Mouse (Mus musculus) gastrocnemius, postnatal 36 days (tissue): ENCODE measurements around the gene Wdr82. TPM values are rescaled to one million over a fixed set of nuclear protein-coding genes. Genes with fewer than 3 reads are reported as not detected.

Source experiments
- DNase-seq, 2 experiments: peaks; one replicate each; pipeline ENCODE4 v3.0.0; 2022
- intact Hi-C: fragments of 180-260 bp; cut with DNase I; formaldehyde crosslinking; loops from one replicate; pipeline ENCODE4 v1.15.1; 2025
- total RNA-seq, 2 experiments: library from RNA; stranded (reverse); gene quantifications; 2 replicates each; pipeline ENCODE4 v1.2.3; 2021

Gene Wdr82
- total RNA-seq, 2 experiments from 2014 or later, result 18.4 to 20.3 TPM

GRCm38 (mm10) chr9:106212594-106212981, 41.9 kb downstream of the Wdr82 start:
- intact Hi-C loops, result loop anchor here (5.0 to 10.0 kb wide), 2 partner anchors 55 to 212 kb away; partner anchors contain the start of genes Glyctk and Rpl29
- DNase-seq, result no peak

GRCm38 (mm10) chr9:106215341-106216125, 44.8 kb downstream of the Wdr82 start:
- intact Hi-C loops, result loop anchor here (10.0 kb wide), 1 partner anchor 209 kb away; the partner anchor contains the start of gene Rpl29
- no peak for DNase-seq

- intact Hi-C loops, result loop anchor here (10.0 kb wide), 1 partner anchor 208 kb away; the partner anchor contains the start of gene Rpl29
- no peak for DNase-seq
Observed at GRCm38 (mm10) chr9:106216971-106217370, 46.2 kb downstream of the Wdr82 start.

GRCm38 (mm10) chr9:106220894-106221523, 50.3 kb downstream of the Wdr82 start:
- no peak for DNase-seq
- intact Hi-C loops, result no loop called here

GRCm38 (mm10) chr9:106222261-106222851, 51.6 kb downstream of the Wdr82 start, which contains the start of gene Tlr9:
Gene Tlr9, plus strand, starts transcription at chr9:106222598.
- intact Hi-C loops, result no loop called here

GRCm38 (mm10) chr9:106222994-106223393, 52.3 kb downstream of the Wdr82 start:
- DNase-seq, result no peak
- intact Hi-C loops, result no loop called here

More at GRCm38 (mm10) chr9:106222261-106222851, 51.6 kb downstream of the Wdr82 start, which contains the start of gene Tlr9:
- no peak for DNase-seq

- intact Hi-C loops, result no loop called here
- no peak for DNase-seq
Observed at GRCm38 (mm10) chr9:106225469-106226150, 54.9 kb downstream of the Wdr82 start.

- no peak for DNase-seq
Observed at GRCm38 (mm10) chr9:106226151-106226682, 55.5 kb downstream of the Wdr82 start.

GRCm38 (mm10) chr9:106227790-106228429, 57.2 kb downstream of the Wdr82 start:
- no peak for DNase-seq
- intact Hi-C loops, result no loop called here

More at GRCm38 (mm10) chr9:106226151-106226682, 55.5 kb downstream of the Wdr82 start:
- intact Hi-C loops, result no loop called here

- intact Hi-C loops, result no loop called here
- DNase-seq, result no peak
Observed at GRCm38 (mm10) chr9:106230051-106230733, 59.5 kb downstream of the Wdr82 start.

- intact Hi-C loops, result no loop called here
- DNase-seq, result no peak
Observed at GRCm38 (mm10) chr9:106230734-106231106, 60.0 kb downstream of the Wdr82 start.

- intact Hi-C loops, result no loop called here
- DNase-seq, result no peak
Observed at GRCm38 (mm10) chr9:106231220-106231619, 60.5 kb downstream of the Wdr82 start.

GRCm38 (mm10) chr9:106231816-106232215, 61.1 kb downstream of the Wdr82 start:
- DNase-seq, result no peak
- intact Hi-C loops, result no loop called here

GRCm38 (mm10) chr9:106232956-106233355, 62.2 kb downstream of the Wdr82 start:
- intact Hi-C loops, result no loop called here
- no peak for DNase-seq

- no peak for DNase-seq
- intact Hi-C loops, result no loop called here
Observed at GRCm38 (mm10) chr9:106233953-106234352, 63.2 kb downstream of the Wdr82 start.

GRCm38 (mm10) chr9:106235194-106235830, 64.6 kb downstream of the Wdr82 start:
- no peak for DNase-seq
- intact Hi-C loops, result no loop called here

- no peak for DNase-seq
- intact Hi-C loops, result no loop called here
Observed at GRCm38 (mm10) chr9:106236156-106236817, 65.6 kb downstream of the Wdr82 start.

- intact Hi-C loops, result no loop called here
- DNase-seq, result no peak
Observed at GRCm38 (mm10) chr9:106236818-106237211, 66.1 kb downstream of the Wdr82 start.
